Mouse (Mus musculus) stomach, embryonic 14.5 days (tissue): Measurements from ENCODE around the gene Nxph1. TPM values are rescaled to one million over a fixed set of nuclear protein-coding genes. Genes with fewer than 3 reads are reported as not detected.

Source experiments
- ATAC-seq: fragments of 200-750 bp; cut with Nextera tagmentation; 2 replicates; pipeline ENCODE4 v1.8.0; 2017; ENCODE audit warnings: low read depth, moderate TSS enrichment; ENCODE audit not compliant: insufficient number of reproducible peaks, insufficient read depth, low FRiP score
- H3K27ac ChIP-seq: fragments of 300-500 bp; sonication (generic); 2 replicates; pipeline ENCODE4 v1.5.1; 2014; ENCODE audit warnings: mild to moderate bottlenecking, low read length, moderate library complexity, mixed read lengths
- H3K27me3 ChIP-seq: fragments of 300-500 bp; sonication (generic); 2 replicates; pipeline ENCODE4 v1.6.1; 2014; ENCODE audit warnings: low read length, control low read depth, mixed read lengths; ENCODE audit not compliant: control insufficient read depth, insufficient read depth
- H3K36me3 ChIP-seq: fragments of 300-500 bp; sonication (generic); 2 replicates; pipeline ENCODE4 v1.6.1; 2014; ENCODE audit warnings: mild to moderate bottlenecking, control low read depth, low read length, moderate library complexity, mixed read lengths; ENCODE audit not compliant: control insufficient read depth, insufficient read depth
- H3K4me1 ChIP-seq: fragments of 300-500 bp; sonication (generic); 2 replicates; pipeline ENCODE4 v1.6.1; 2014; ENCODE audit warnings: low read length, control low read depth, mixed read lengths; ENCODE audit not compliant: control insufficient read depth, insufficient read depth
- H3K4me2 ChIP-seq: fragments of 300-500 bp; sonication (generic); replicated peaks from 2 replicates; pipeline ENCODE4 v1.6.1; 2014; ENCODE audit warnings: low read depth, low read length, control low read depth
- H3K4me3 ChIP-seq: fragments of 300-500 bp; sonication (generic); 2 replicates; pipeline ENCODE4 v1.5.1; 2014; ENCODE audit warnings: low read depth, low read length, control low read depth
- H3K9ac ChIP-seq: fragments of 300-500 bp; sonication (generic); replicated peaks from 2 replicates; pipeline ENCODE4 v1.6.1; 2014; ENCODE audit warnings: low read depth, mild to moderate bottlenecking, control low read depth, low read length, moderate library complexity, mixed read lengths
- H3K9me3 ChIP-seq: fragments of 300-500 bp; sonication (generic); 2 replicates; pipeline ENCODE4 v1.6.1; 2016; ENCODE audit warnings: low read depth, low read length, control low read depth; ENCODE audit not compliant: control insufficient read depth
- WGBS: fragments of 180-500 bp; shearing (Covaris S2); extraction: QIAGEN DNeasy Blood & Tissue Kit; methylation state at CpG from one replicate; pipeline ENCODE4 v1.1.7; 2014; 5-methylcytosine and 5-hydroxymethylcytosine counted together
- polyA plus RNA-seq: library from polyadenylated mRNA; unstranded; fragments of >200 nt; fragmentation: Nextera tagmentation; extraction: Ambion mirVana; gene quantifications from 2 replicates; pipeline ENCODE4 v1.2.1, GENCODE M21; 2014

Gene Nxph1
- polyA plus RNA-seq, 1 experiment from 2014 or later, result 0.82 TPM

- H3K36me3 ChIP-seq, result no peaks in the 10 kb centered on the region
- H3K4me1 ChIP-seq, result no peaks in the 10 kb centered on the region
- no peak overlapping the region for H3K4me3 ChIP-seq
- 90% methylated on average over 12 of the region's 12 CpGs for WGBS
- no peaks in the 10 kb centered on the region for H3K9me3 ChIP-seq
- no peaks in the 10 kb centered on the region for H3K27me3 ChIP-seq
- no peak overlapping the region for H3K4me2 ChIP-seq
- no peak for ATAC-seq
- no peak overlapping the region for H3K27ac ChIP-seq
- H3K9ac ChIP-seq, result no peak overlapping the region
These were observed 176.2 kb downstream of the Nxph1 start for GRCm38 (mm10) chr6:9124321-9124914.

GRCm38 (mm10) chr6:9133589-9134279 is 185.5 kb downstream of the Nxph1 start:
- Histone ChIP-seq H3K9ac (no peak overlapping the region), H3K27ac (no peak overlapping the region), H3K36me3 (no peaks in the 10 kb centered on the region), H3K4me1 (no peaks in the 10 kb centered on the region), H3K4me2 (no peak overlapping the region), H3K4me3 (no peak overlapping the region), H3K27me3 (no peaks in the 10 kb centered on the region), H3K9me3 (no peaks in the 10 kb centered on the region)
- ATAC-seq, result no peak
- 80% methylated on average over 3 of the region's 3 CpGs for WGBS

- no peak for ATAC-seq
- H3K9ac ChIP-seq, result no peak overlapping the region
These were observed 199.7 kb downstream of the Nxph1 start for GRCm38 (mm10) chr6:9147966-9148365.

GRCm38 (mm10) chr6:9149791-9150190 is 201.6 kb downstream of the Nxph1 start:
- no peak overlapping the region for H3K27ac ChIP-seq
- 41% methylated on average over 1 of the region's 1 CpGs for WGBS
- H3K4me1 ChIP-seq, result no peaks in the 10 kb centered on the region
- H3K4me2 ChIP-seq, result no peak overlapping the region
- H3K36me3 ChIP-seq, result no peaks in the 10 kb centered on the region
- ATAC-seq, result no peak
- no peaks in the 10 kb centered on the region for H3K9me3 ChIP-seq
- H3K4me3 ChIP-seq, result no peak overlapping the region
- H3K9ac ChIP-seq, result no peak overlapping the region
- no peaks in the 10 kb centered on the region for H3K27me3 ChIP-seq

More at GRCm38 (mm10) chr6:9147966-9148365, 199.7 kb downstream of the Nxph1 start:
- H3K4me1 ChIP-seq, result no peaks in the 10 kb centered on the region
- no peaks in the 10 kb centered on the region for H3K36me3 ChIP-seq
- no peak overlapping the region for H3K27ac ChIP-seq
- H3K9me3 ChIP-seq, result no peaks in the 10 kb centered on the region
- no peak overlapping the region for H3K4me3 ChIP-seq
- no peaks in the 10 kb centered on the region for H3K27me3 ChIP-seq
- H3K4me2 ChIP-seq, result no peak overlapping the region

- Histone ChIP-seq H3K9ac (no peak overlapping the region), H3K27ac (no peak overlapping the region), H3K4me3 (no peak overlapping the region), H3K27me3 (no peaks in the 10 kb centered on the region), H3K4me2 (no peak overlapping the region), H3K4me1 (no peaks in the 10 kb centered on the region), H3K36me3 (no peaks in the 10 kb centered on the region), H3K9me3 (no peaks in the 10 kb centered on the region)
- WGBS, result 90% methylated on average over 2 of the region's 2 CpGs
- no peak for ATAC-seq
These were observed 211.0 kb downstream of the Nxph1 start for GRCm38 (mm10) chr6:9159191-9159590.

- 55% methylated on average over 3 of the region's 3 CpGs for WGBS
- Histone ChIP-seq H3K4me1 (no peaks in the 10 kb centered on the region), H3K36me3 (no peaks in the 10 kb centered on the region), H3K27me3 (no peaks in the 10 kb centered on the region), H3K27ac (no peak overlapping the region), H3K4me2 (no peak overlapping the region), H3K9ac (no peak overlapping the region), H3K4me3 (no peak overlapping the region), H3K9me3 (no peaks in the 10 kb centered on the region)
- no peak for ATAC-seq
These were observed 234.2 kb downstream of the Nxph1 start for GRCm38 (mm10) chr6:9182477-9182876.

GRCm38 (mm10) chr6:9210730-9211129 is 262.5 kb downstream of the Nxph1 start:
- H3K4me1 ChIP-seq, result no peaks in the 10 kb centered on the region
- 73% methylated on average over 4 of the region's 4 CpGs for WGBS
- no peaks in the 10 kb centered on the region for H3K9me3 ChIP-seq
- no peak overlapping the region for H3K4me2 ChIP-seq
- H3K4me3 ChIP-seq, result no peak overlapping the region
- H3K36me3 ChIP-seq, result no peaks in the 10 kb centered on the region
- H3K9ac ChIP-seq, result no peak overlapping the region
- H3K27ac ChIP-seq, result no peak overlapping the region
- H3K27me3 ChIP-seq, result no peaks in the 10 kb centered on the region
- ATAC-seq, result no peak

- no peak overlapping the region for H3K4me3 ChIP-seq
- WGBS, result 70% methylated on average over 4 of the region's 4 CpGs
- H3K27me3 ChIP-seq, result no peaks in the 10 kb centered on the region
- no peak overlapping the region for H3K27ac ChIP-seq
- no peaks in the 10 kb centered on the region for H3K4me1 ChIP-seq
- H3K9ac ChIP-seq, result no peak overlapping the region
- no peak overlapping the region for H3K4me2 ChIP-seq
- no peak for ATAC-seq
- no peaks in the 10 kb centered on the region for H3K36me3 ChIP-seq
- H3K9me3 ChIP-seq, result no peaks in the 10 kb centered on the region
These were observed 272.7 kb downstream of the Nxph1 start for GRCm38 (mm10) chr6:9220724-9221453.
